Mouse (Mus musculus): Measurements from ENCODE around the gene H2-Q6. TPM values are rescaled to one million over a fixed set of nuclear protein-coding genes. Genes with fewer than 3 reads are reported as not detected.
"Not testable (repeated sequence)": the region's sequence is repeated elsewhere in the genome, so short reads cannot be mapped to it uniquely, and the experiment has no call there.

Gene H2-Q6
- total RNA-seq, 2 experiments from 2014 or later: 0.34 TPM; not detected in 1

DNA sequence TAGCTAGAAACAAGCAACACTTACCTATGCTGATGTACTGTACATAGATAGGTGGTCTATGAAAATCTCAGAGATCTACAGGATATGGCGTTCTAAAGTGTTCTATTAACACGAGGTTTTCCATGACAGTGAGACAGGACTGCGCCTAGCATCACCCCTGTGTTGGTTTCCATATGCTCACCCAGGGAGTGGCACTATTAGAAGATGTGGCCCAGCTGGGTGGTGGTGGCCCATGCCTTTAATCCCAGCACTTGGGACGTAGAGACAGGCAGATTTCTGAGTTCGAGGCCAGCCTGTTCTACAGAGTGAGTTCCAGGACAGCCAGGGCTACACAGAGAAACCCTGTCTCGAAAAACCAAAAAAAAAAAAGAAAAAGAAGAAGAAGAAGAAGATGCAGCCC is 6.0 kb downstream of the H2-Q6 start:
- DNase-seq (ENCODE audit: low spot score in 2 of 2); intact Hi-C loops (cut with DNase I): not testable (repeated sequence)

DNA sequence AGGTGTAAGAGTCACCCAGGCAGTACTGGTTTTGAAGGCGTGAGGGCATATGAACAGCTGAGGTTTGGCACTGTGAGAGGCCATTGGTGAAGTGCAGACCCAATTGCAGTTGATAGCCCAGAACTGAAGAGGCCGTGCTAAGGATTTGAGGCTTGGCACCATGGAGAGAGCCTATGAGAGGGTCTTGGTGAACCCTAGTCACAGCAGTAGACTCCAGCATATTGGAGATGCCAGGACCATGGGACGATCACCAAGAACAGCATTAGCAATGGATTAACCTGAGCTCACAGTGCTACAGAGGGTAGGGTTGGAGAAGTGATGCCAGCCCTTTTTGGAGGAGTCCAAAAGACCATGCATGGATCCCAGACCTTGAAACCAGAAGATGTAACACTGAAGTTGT is 7.5 kb downstream of the H2-Q6 start:
- intact Hi-C loops (cut with DNase I); DNase-seq (ENCODE audit: low spot score in 2 of 2): not testable (repeated sequence)

DNA sequence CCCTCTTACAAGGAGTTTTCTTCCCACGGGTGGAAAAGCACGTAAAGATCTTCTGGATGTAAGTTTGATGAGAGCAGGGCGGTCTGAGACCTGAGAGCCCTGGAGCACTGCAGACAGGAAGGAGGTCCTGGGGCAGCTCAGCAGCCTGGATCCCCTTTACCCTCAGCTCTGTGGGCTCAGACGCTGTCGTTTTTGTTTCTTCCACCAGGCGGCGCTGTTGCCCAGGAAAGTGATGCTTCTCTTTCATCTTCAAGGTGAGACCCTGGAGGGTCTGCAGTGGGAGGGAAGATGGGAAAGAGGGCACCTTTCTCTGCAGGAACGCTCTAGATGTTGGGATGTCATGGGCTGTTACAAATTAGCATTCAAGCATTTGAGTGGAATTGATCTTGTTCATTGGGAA is 10.2 kb downstream of the H2-Q6 start:
- intact Hi-C loops (cut with DNase I); DNase-seq (ENCODE audit: low spot score in 2 of 2): not testable (repeated sequence)

DNA sequence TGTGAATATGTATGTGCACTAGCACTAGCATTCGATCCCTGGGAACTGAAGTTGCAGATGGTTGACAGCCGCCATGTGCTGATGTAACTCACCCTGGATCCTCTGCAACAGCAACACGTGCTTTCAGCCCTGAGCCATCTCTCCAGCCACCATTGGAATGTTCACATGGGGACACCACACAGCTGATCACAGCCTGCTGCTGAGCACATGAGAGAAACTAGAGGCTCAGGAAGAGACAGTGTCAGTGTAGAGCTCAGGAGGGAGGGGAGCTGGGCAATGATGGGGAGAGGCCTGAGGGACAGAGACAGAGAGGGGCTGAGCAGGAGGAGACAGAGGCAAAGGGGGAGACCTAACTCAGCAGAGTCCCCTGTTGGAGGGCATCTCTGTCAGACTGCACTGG is 10.9 kb downstream of the H2-Q6 start:
- intact Hi-C loops (cut with DNase I): not testable (repeated sequence)

DNA sequence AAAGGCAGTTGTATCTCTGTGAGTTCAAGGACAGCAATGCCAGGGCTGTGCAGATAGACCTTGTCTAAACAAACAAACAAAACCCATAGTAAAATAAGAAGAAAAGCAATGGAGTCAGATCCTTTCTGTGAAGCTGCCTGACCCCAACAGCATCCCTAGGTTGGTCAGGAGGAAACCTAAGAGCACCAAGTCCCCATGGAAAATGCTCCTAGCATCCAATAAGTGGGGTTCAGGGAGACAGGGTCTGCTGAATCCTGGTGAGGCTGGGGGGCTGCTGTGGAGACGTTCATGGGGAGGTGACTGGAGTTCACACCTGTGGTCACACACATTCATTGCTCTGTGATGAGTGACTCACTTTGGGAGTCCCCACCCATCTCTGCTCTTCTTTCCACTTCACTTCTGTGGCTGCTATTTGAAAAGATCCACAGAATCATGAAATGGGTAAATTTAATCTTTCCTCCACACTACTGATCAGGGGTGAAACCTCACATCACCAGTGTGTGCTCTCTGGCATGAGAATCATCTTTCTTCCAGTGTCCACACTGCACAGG is 12.8 kb downstream of the H2-Q6 start:
- intact Hi-C loops (cut with DNase I); DNase-seq (ENCODE audit: low spot score in 2 of 2): not testable (repeated sequence)

More for the DNA sequence above, 10.9 kb downstream of the H2-Q6 start:
- not testable (repeated sequence) for DNase-seq (ENCODE audit: low spot score in 2 of 2)

DNA sequence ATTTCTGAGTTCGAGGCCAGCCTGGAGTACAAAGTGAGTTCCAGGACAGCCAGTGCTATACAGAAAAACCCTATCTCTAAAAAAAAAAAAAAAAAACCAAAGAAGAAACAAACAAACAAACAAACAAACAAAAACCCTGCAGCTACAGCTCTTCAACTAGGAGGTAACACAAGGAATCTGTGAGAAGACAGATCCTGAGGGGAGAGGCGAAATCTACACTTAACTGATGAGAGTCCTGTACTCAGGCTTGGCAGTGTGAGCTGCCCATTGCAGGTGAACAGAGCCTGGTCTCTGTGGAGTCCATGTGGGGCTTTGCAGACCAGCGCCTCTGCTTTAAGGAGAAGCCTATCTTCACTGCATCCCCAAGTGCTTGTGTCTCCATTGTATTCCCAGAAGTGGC is 13.7 kb downstream of the H2-Q6 start:
- intact Hi-C loops (cut with DNase I); DNase-seq (ENCODE audit: low spot score in 2 of 2): not testable (repeated sequence)

DNA sequence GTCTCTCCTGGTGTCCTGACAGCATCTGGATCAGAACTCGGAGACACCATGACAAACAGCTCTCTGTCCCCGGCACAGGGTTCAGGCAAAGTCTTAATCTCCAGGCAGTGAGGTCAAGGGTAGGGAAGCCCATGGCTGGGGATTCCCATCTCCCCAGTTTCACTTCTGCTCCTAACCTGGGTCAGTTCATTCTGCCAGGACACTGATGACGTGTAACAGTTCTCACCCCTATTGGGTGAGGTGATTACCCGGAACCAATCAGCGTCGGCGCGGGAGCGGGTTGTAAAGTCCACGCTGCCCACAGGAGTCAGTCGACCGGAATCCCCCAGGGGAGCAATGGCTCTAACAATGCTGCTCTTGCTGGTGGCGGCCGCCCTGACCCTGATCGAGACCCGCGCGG is 14.2 kb downstream of the H2-Q6 start, which contains the start of gene H2-Q7:
H2-Q7 (plus strand) TSS at position 271 of the 400 bp plus-strand sequence.
- intact Hi-C loops (cut with DNase I): not testable (repeated sequence)
- DNase-seq (ENCODE audit: low spot score in 2 of 2): peak; percentile 55 to 60

DNA sequence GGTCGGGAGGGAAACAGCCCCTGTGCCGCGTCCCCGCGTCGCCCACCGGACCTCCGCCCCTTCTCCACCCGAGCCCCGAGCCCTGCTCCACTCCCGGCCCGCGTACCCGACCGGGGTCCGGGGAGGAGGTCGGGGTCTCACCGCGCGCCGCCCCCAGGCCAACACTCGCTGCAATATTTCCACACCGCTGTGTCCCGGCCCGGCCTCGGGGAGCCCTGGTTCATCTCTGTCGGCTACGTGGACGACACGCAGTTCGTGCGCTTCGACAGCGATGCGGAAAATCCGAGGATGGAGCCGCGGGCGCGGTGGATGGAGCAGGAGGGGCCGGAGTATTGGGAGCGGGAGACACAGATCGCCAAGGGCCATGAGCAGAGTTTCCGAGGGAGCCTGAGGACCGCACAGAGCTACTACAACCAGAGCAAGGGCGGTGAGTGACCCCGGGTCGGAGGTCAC is 14.7 kb downstream of the H2-Q6 start:
- DNase-seq (ENCODE audit: low spot score in 2 of 2); intact Hi-C loops (cut with DNase I): not testable (repeated sequence)

DNA sequence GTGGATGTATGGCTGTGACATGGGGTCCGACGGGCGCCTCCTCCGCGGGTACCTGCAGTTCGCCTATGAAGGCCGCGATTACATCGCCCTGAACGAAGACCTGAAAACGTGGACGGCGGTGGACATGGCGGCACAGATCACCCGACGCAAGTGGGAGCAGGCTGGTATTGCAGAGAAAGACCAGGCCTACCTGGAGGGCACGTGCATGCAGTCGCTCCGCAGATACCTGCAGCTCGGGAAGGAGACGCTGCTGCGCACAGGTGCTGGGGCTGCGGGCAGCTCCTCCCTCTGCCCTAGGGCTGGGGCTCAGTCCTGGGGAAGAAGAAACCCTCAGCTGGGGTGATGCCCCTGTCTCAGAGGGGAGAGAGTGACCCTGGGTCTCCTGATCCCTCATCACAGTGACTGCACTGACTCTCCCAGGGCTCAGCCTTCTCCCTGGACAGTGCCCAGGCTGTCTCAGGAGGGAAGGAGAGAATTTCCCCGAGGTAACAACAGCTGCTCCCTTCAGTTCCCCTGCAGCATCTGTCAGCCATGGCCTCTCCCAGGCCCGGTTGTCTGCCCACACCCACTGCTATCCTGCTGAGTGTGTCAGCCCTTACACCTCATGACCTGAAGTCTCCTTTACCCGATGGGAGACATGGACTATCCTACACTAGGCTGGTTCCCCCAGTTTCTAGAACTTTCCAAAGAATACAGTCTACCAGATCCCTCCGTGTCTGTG is 15.4 kb downstream of the H2-Q6 start:
- DNase-seq (ENCODE audit: low spot score in 2 of 2); intact Hi-C loops (cut with DNase I): not testable (repeated sequence)

DNA sequence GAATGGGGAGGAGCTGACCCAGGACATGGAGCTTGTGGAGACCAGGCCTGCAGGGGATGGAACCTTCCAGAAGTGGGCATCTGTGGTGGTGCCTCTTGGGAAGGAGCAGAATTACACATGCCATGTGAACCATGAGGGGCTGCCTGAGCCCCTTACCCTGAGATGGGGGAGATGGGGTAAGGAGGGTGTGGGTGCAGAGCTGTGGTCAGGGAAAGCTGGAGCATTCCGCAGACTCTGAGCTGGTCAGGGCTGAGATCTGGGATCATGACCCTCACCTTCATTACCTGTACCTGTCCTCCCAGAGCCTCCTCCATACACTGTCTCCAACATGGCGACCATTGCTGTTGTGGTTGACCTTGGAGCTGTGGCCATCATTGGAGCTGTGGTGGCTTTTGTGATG is 17.7 kb downstream of the H2-Q6 start:
- intact Hi-C loops (cut with DNase I); DNase-seq (ENCODE audit: low spot score in 2 of 2): not testable (repeated sequence)

DNA sequence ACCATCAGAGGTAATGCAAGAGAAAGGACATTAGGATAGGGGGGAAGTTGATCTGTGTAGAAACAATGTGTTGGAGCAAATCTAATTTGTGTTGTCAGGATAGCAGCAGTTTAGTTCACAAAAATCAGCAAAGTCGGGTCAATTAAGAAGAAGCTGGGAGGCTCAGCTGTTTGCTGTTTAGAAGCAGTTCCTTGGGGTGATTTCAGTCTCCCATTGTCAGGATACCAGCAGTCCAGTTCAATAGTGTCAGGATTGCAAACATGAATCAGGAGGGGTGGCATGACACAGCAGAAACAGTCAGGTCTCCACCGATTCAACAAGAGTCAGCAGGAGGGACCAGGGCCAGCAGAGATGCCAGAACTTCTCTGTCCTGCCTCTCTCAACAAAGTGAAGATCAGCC is 19.9 kb downstream of the H2-Q6 start:
- DNase-seq (ENCODE audit: low spot score in 2 of 2); intact Hi-C loops (cut with DNase I): not testable (repeated sequence)

DNA sequence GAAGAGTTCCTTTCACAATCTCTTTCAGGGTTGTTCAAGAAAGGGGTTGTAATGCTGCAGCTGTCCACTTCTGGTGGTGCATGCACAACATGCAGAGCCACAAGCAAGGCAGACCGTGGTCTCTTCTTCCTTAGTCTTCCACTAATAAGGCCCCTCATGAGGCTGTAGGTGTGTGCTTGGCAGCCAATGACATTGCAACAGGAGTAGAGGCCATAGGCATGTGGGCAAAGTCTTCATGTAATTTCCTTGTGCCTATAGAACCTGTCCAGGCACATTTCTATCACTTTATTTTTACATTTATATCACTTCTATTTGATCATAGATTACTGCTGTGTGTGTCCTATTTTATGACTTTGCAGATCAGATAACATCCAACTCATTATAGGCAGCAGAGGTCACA is 33.6 kb downstream of the H2-Q6 start:
- DNase-seq (ENCODE audit: low spot score in 2 of 2); intact Hi-C loops (cut with DNase I): not testable (repeated sequence)

DNA sequence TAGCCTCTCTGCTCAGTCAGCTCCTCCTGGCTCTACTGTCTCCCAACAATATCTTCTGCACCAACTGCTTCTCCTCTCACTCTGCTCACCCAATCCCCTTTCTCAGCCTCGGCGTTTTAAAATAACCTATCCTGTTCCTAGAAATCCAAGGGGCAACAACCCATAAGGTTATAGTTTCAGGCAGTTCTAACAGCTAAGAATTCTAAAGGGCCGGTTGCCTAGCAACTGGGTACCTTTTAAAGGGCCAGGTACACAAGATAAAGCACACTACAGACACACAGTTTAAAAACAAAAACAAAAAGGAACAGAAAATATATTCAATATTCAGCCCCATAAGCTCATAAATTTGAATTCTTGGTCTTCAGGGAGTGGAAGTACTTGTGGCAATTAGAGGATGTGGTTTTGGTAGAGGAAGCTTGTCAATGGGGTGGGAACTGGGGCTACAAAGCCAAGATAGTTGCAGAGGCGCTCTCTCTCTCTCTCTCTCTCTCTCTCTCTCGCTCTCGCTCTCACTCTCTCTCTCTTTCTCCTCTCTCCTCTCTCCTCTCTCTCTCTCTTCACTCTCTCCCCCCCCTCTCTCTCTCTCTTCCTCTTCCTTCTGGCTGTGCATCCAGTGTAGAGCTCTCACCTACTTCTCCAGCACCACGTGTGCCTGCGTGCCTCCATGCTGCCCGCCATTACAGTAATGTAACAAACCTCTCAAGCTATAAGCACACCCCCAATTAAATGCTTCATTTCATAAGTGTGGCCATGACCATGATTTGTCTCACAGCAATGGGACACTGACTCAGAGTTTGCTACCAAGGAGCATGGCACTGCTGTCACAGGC is 36.1 kb downstream of the H2-Q6 start:
- DNase-seq (ENCODE audit: low spot score in 2 of 2); intact Hi-C loops (cut with DNase I): not testable (repeated sequence)

DNA sequence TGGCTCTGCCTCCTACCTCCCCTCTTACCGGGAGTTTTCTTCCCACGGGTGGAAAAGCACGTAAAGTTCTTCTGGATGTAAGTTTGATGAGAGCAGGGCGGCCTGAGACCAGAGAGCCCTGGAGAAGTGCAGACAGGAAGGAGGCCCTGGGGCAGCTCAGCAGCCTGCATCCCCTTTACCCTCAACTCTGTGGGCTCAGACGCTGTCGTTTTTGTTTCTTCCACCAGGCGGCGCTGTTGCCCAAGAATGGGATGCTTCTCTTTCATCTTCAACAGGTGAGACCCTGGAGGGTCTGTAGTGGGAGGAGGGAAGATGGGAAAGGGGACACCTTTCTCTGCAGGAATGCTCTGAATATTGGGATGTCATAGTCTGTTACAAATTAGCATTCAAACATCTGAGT is 41.0 kb downstream of the H2-Q6 start:
- DNase-seq (ENCODE audit: low spot score in 2 of 2); intact Hi-C loops (cut with DNase I): not testable (repeated sequence)

DNA sequence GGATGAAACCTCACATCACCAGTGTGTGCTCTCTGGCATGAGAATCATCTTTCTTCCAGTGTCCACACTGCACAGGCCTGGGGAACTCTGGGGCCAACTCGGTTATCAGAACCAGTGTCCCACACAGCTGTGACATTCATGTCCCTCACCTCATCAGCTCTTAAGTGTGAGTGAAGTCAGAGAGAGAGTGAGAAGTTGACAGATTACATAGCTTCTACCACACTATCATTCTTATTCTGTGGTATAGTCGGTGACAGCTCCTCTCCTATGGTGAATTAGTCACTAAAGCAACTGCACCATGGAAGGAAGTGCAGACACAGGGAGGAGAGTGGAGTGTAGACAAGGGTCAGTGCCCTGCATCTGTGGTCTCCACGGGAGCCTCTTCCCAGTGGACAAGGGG is 44.3 kb downstream of the H2-Q6 start:
- intact Hi-C loops (cut with DNase I); DNase-seq (ENCODE audit: low spot score in 2 of 2): not testable (repeated sequence)

DNA sequence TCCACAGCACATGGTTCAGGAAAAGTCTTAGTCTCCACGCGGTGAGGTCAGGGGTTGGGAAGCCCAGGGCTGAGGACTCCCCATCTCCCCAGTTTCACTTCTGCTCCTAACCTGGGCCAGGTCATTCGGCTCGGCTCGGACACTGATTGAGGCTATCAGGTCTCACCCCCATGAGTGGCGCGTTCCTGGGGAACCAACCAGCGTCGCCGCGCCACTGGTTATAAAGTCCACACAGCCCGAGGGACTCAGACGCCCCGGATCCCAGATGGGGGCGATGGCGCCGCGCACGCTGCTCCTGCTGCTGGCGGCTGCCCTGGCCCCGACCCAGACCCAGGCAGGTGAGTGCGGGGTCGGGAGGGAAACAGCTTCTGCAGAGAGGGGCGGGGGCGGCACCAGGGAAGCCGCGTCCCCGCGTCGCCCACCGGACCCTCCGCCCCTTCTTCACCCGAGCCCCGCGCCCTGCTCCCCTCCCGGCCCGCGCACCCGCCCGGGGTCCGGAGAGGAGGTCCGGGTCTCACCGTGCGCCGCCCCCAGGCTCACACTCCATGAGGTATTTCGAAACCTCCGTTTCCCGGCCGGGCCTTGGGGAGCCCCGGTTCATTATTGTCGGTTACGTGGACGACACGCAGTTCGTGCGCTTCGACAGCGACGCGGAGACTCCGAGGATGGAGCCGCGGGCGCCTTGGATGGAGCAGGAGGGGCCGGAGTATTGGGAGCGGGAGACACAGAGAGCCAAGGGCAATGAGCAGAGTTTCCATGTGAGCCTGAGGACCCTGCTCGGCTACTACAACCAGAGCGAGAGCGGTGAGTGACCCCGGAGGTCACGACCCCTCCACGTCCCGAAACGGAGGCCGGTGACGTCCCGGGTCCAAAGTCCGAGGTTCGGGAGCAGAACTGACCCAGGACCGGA is 45.4 kb downstream of the H2-Q6 start, which contains the start of gene H2-Q10:
H2-Q10 (plus strand) TSS at position 248 of the 910 bp plus-strand sequence.
- intact Hi-C loops (cut with DNase I): no loop called here
- DNase-seq (ENCODE audit: low spot score in 2 of 2): no peak
